Mouse (Mus musculus) ovary, postnatal 10 days (tissue): ENCODE results near the gene Bicc1.
"Not testable (repeated sequence)": the region's sequence is repeated elsewhere in the genome, so short reads cannot be mapped to it uniquely, and the experiment has no call there.

ENCODE experiments used
- DNase-seq: peaks from one replicate; pipeline ENCODE4 v3.0.0; 2022; ENCODE audit warnings: low spot score

Bicc1 gene

GRCm38 (mm10) chr10:70996051-70996450 lies 163.4 kb downstream of the Bicc1 start:
- DNase-seq = no peak

- no peak for DNase-seq
These were observed 165.4 kb downstream of the Bicc1 start for GRCm38 (mm10) chr10:70994135-70994497.

- no peak for DNase-seq
These were observed 165.9 kb downstream of the Bicc1 start for GRCm38 (mm10) chr10:70993497-70994134.

GRCm38 (mm10) chr10:70987396-70987795 lies 172.1 kb downstream of the Bicc1 start:
- DNase-seq = no peak

GRCm38 (mm10) chr10:70983036-70983670 lies 176.3 kb downstream of the Bicc1 start:
- DNase-seq = no peak

- no peak for DNase-seq
These were observed 177.3 kb downstream of the Bicc1 start for GRCm38 (mm10) chr10:70982156-70982555.

- DNase-seq = no peak
These were observed 179.8 kb downstream of the Bicc1 start for GRCm38 (mm10) chr10:70979657-70980056.

- DNase-seq = no peak
These were observed 182.4 kb downstream of the Bicc1 start for GRCm38 (mm10) chr10:70977141-70977540.

- DNase-seq = no peak
These were observed 182.9 kb downstream of the Bicc1 start for GRCm38 (mm10) chr10:70976633-70977032.

- no peak for DNase-seq
These were observed 188.3 kb downstream of the Bicc1 start for GRCm38 (mm10) chr10:70971156-70971555.

GRCm38 (mm10) chr10:70968848-70969683 lies 190.4 kb downstream of the Bicc1 start:
- DNase-seq = peak; percentile 19

- no peak for DNase-seq
These were observed 192.7 kb downstream of the Bicc1 start for GRCm38 (mm10) chr10:70966642-70967345.

GRCm38 (mm10) chr10:70964706-70965105 lies 194.8 kb downstream of the Bicc1 start:
- DNase-seq = no peak

- DNase-seq = no peak
These were observed 195.8 kb downstream of the Bicc1 start for GRCm38 (mm10) chr10:70963599-70964193.

GRCm38 (mm10) chr10:70961641-70962040 lies 197.9 kb downstream of the Bicc1 start:
- no peak for DNase-seq

- DNase-seq = not testable (repeated sequence)
These were observed 199.1 kb downstream of the Bicc1 start for GRCm38 (mm10) chr10:70960396-70960795.

GRCm38 (mm10) chr10:70952770-70953147 lies 206.7 kb downstream of the Bicc1 start:
- DNase-seq = no peak

- DNase-seq = no peak
These were observed 207.3 kb downstream of the Bicc1 start for GRCm38 (mm10) chr10:70952056-70952769.

- no peak for DNase-seq
These were observed 209.4 kb downstream of the Bicc1 start for GRCm38 (mm10) chr10:70950105-70950424.

GRCm38 (mm10) chr10:70949254-70950104 lies 210.0 kb downstream of the Bicc1 start:
- DNase-seq = no peak

GRCm38 (mm10) chr10:70948276-70948675 lies 211.2 kb downstream of the Bicc1 start:
- DNase-seq = no peak
